Mouse (Mus musculus) embryo, embryonic 10.5 days (tissue): Measurements from ENCODE around the gene Slc37a4.
"Not testable (repeated sequence)": the region's sequence is repeated elsewhere in the genome, so short reads cannot be mapped to it uniquely, and the experiment has no call there.

Experiments
- DNase-seq: peaks from one replicate; pipeline ENCODE4 v3.0.0-alpha.2; 2015; ENCODE audit warnings: low spot score

The Slc37a4 gene

GRCm38 (mm10) chr9:44440961-44441360, 44.3 kb downstream of the Slc37a4 start, which contains the start of gene Foxr1:
Gene Foxr1, minus strand, starts transcription at chr9:44441136.
- DNase-seq: no peak

- not testable (repeated sequence) for DNase-seq
Observed at GRCm38 (mm10) chr9:44444402-44445025, 47.9 kb downstream of the Slc37a4 start.

GRCm38 (mm10) chr9:44450387-44450786, 53.7 kb downstream of the Slc37a4 start:
- DNase-seq: no peak
